Mouse (Mus musculus): ENCODE results near the gene Arhgap42. TPM values are rescaled to one million over a fixed set of nuclear protein-coding genes. Genes with fewer than 3 reads are reported as not detected.

The Arhgap42 gene
- polyA plus RNA-seq, 1 experiment from 2014 or later = 13.7 TPM

DNA sequence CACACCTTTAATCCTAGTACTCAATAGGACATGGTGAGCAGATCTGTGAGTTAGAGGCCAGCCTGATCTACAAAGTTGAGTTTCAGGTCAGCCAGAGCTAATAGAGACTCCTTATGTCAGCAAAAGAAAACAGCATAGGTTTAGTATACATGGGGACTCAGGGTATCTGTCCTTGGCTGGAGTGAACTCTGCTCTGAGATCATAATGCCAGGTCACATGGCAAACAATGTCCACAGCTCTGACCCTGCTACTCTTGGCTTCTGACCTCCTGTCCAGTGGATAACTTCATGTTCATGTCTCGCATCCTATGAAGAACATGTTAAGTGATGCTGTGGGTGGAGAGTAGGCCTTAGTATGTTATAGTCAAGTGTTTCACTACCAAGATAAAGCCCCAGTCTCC, 48.1 kb downstream of the Arhgap42 start:
- no peaks in the 10 kb centered on the region for H3K9me3 ChIP-seq (ENCODE audit: low read length)
- H3K4me1 ChIP-seq (ENCODE audit: insufficient read depth) = no peaks in the 10 kb centered on the region
- no peak overlapping the region for H3K4me2 ChIP-seq (ENCODE audit: low read depth, low read length)
- no peaks in the 10 kb centered on the region for H3K27me3 ChIP-seq (ENCODE audit: insufficient read depth, low read length)
- TF ChIP-seq EP300 (IDR thresholded peaks at IDR 0.05; ENCODE audit: low read depth) = no peak
- no peak overlapping the region for H3K9ac ChIP-seq (replicated peaks)
- ATAC-seq (peak; percentile 84), DNase-seq (no peak)
- H3K27ac ChIP-seq (ENCODE audit: low read depth) = no peak overlapping the region
- no peak overlapping the region for H3K4me3 ChIP-seq (ENCODE audit: low read depth, low read length)
- WGBS (ENCODE audit: insufficient replicate concordance) = 48% methylated on average over 1 of the region's 1 CpGs
- no peaks in the 10 kb centered on the region for H3K36me3 ChIP-seq (replicated peaks; ENCODE audit: insufficient read depth, low read length)

DNA sequence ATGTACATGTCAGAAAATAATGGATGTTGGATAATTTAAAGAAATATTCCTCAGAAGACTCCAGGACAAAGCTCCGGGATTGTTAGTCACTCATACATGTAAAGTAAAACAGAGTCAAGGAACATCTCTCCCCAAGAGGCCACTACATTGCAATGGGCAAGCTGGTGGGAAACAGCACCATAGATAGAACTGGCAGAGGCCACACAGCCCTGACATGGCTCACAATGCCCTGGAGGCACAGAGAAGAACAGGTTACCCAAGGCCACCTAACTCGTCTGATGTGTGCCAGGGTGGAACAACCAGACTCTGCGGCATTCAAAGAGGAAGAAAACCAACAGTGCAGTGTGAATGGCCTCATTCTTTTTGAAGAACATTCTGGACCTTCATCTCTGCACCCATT, 50.7 kb downstream of the Arhgap42 start:
- WGBS (ENCODE audit: insufficient replicate concordance) = 81% methylated on average over 3 of the region's 3 CpGs

DNA sequence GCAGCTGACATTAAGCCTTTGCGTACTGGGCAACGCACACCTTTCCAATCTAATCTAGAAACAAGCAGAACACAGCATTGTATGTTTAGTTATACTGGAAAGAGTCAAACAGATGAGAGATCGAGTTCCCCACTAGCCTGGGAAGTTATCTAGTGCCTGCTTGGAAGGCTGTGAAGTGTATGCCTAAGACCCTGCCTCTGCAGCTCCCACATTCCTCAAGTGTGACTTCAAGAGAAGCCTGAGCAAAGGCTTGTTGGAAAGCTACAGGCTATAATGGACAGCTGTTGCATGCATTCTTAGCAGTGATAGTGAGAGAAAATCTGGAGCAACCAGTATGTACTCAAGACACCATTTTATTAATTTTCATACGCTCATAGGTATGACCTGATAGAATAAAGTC, 61.2 kb downstream of the Arhgap42 start:
- no peak overlapping the region for H3K27ac ChIP-seq (ENCODE audit: low read depth)
- no peaks in the 10 kb centered on the region for H3K4me1 ChIP-seq (ENCODE audit: insufficient read depth)
- H3K27me3 ChIP-seq (ENCODE audit: insufficient read depth, low read length) = no peaks in the 10 kb centered on the region
- H3K4me3 ChIP-seq (ENCODE audit: low read depth, low read length) = no peak overlapping the region
- no peak overlapping the region for H3K4me2 ChIP-seq (ENCODE audit: low read depth, low read length)
- H3K36me3 ChIP-seq (replicated peaks; ENCODE audit: insufficient read depth, low read length) = no peaks in the 10 kb centered on the region
- TF ChIP-seq EP300 (IDR thresholded peaks at IDR 0.05; ENCODE audit: low read depth) (no peak), CTCF (IDR thresholded peaks at IDR 0.05; ENCODE audit: low read depth) (no peak)
- H3K9ac ChIP-seq (replicated peaks) = no peak overlapping the region
- WGBS (ENCODE audit: insufficient replicate concordance) = 73% methylated on average over 4 of the region's 4 CpGs
- ATAC-seq (no peak), DNase-seq (no peak)
- no peaks in the 10 kb centered on the region for H3K9me3 ChIP-seq (ENCODE audit: low read length)

More for the DNA sequence above, 50.7 kb downstream of the Arhgap42 start:
- TF ChIP-seq CTCF (IDR thresholded peaks at IDR 0.05; ENCODE audit: low read depth) (no peak), EP300 (IDR thresholded peaks at IDR 0.05; ENCODE audit: low read depth) (no peak)
- no peak for DNase-seq
- Histone ChIP-seq H3K9ac (replicated peaks) (no peak overlapping the region), H3K4me1 (ENCODE audit: insufficient read depth) (no peaks in the 10 kb centered on the region), H3K4me3 (ENCODE audit: low read depth, low read length) (no peak overlapping the region), H3K27me3 (ENCODE audit: insufficient read depth, low read length) (no peaks in the 10 kb centered on the region), H3K27ac (ENCODE audit: low read depth) (no peak overlapping the region), H3K36me3 (replicated peaks; ENCODE audit: insufficient read depth, low read length) (no peaks in the 10 kb centered on the region), H3K9me3 (ENCODE audit: low read length) (no peaks in the 10 kb centered on the region), H3K4me2 (ENCODE audit: low read depth, low read length) (no peak overlapping the region)
- ATAC-seq = no peak

DNA sequence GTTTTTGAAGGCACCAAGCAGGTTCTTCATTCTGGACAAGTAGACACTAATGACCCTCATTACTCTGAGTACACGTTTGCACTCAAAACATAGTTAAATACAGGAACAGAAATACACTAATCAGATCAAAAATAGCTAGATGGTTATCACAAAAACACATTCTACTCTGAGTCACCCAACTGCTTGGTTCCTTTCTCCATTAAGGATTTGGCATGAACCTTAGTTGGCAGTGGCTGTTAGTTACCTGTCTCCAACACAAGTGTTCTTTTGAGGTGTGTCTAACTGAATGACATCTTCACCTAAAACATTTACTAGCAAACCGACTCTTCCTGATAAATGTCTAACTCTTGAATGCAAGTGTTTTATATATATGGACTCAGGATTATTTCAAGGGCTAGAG, 64.0 kb downstream of the Arhgap42 start:
- TF ChIP-seq CTCF (IDR thresholded peaks at IDR 0.05; ENCODE audit: low read depth) (no peak), EP300 (IDR thresholded peaks at IDR 0.05; ENCODE audit: low read depth) (no peak)
- Histone ChIP-seq H3K4me2 (ENCODE audit: low read depth, low read length) (no peak overlapping the region), H3K9ac (replicated peaks) (no peak overlapping the region), H3K27ac (ENCODE audit: low read depth) (no peak overlapping the region), H3K36me3 (replicated peaks; ENCODE audit: insufficient read depth, low read length) (no peaks in the 10 kb centered on the region), H3K27me3 (ENCODE audit: insufficient read depth, low read length) (no peaks in the 10 kb centered on the region), H3K9me3 (ENCODE audit: low read length) (no peaks in the 10 kb centered on the region), H3K4me1 (ENCODE audit: insufficient read depth) (no peaks in the 10 kb centered on the region), H3K4me3 (ENCODE audit: low read depth, low read length) (no peak overlapping the region)
- no peak for DNase-seq
- WGBS (ENCODE audit: insufficient replicate concordance) = 63% methylated on average over 2 of the region's 2 CpGs
- no peak for ATAC-seq

DNA sequence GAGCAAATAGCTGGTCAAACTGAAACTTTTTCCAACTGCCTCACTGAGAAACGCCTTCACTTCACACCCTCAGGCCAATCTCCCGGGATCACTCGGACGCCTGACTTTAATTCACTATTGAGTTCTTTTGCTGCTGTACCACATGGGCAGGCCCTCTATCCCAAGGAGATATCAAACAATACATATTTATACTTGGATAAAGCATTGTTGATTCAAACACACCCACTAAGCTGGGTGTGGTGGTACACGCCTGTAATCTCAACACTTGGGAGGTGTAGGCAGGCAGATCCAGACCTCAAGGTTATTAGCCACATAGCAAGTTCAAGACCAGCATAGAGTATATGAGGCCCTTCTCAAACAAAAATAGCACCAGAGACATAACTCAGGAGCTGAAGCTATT, 64.7 kb downstream of the Arhgap42 start:
- 79% methylated on average over 5 of the region's 5 CpGs for WGBS (ENCODE audit: insufficient replicate concordance)
- Histone ChIP-seq H3K9me3 (ENCODE audit: low read length) (no peaks in the 10 kb centered on the region), H3K9ac (replicated peaks) (no peak overlapping the region), H3K4me1 (ENCODE audit: insufficient read depth) (no peaks in the 10 kb centered on the region), H3K27ac (ENCODE audit: low read depth) (no peak overlapping the region), H3K36me3 (replicated peaks; ENCODE audit: insufficient read depth, low read length) (no peaks in the 10 kb centered on the region), H3K4me2 (ENCODE audit: low read depth, low read length) (no peak overlapping the region), H3K4me3 (ENCODE audit: low read depth, low read length) (no peak overlapping the region), H3K27me3 (ENCODE audit: insufficient read depth, low read length) (no peaks in the 10 kb centered on the region)
- no peak for ATAC-seq
- TF ChIP-seq CTCF (IDR thresholded peaks at IDR 0.05; ENCODE audit: low read depth) (no peak), EP300 (IDR thresholded peaks at IDR 0.05; ENCODE audit: low read depth) (no peak)
- no peak for DNase-seq

DNA sequence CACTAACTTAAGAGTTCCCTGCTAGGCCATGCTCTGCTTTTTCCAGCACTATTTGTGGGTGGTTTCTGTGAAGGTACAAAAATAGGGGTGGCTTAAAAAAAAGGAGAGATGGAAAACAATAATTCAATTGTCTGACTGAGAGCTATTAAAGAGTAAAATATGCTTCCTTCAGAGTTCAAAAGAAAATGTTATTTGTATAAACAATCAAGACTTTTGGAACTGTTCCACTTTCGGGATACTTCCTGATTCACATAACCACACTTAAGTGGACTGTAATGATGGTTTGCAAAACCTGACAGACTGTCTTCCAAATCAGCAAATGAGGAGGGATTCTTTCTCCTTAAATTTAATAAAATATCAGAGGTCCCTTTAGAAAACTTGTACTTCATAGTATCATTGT, 65.8 kb downstream of the Arhgap42 start:
- no peak for TF ChIP-seq CTCF (IDR thresholded peaks at IDR 0.05; ENCODE audit: low read depth)
- TF ChIP-seq EP300 (IDR thresholded peaks at IDR 0.05; ENCODE audit: low read depth) = no peak
- DNase-seq (no peak), ATAC-seq (no peak)
- Histone ChIP-seq H3K4me2 (ENCODE audit: low read depth, low read length) (no peak overlapping the region), H3K4me3 (ENCODE audit: low read depth, low read length) (no peak overlapping the region), H3K4me1 (ENCODE audit: insufficient read depth) (no peaks in the 10 kb centered on the region), H3K9ac (replicated peaks) (no peak overlapping the region), H3K27ac (ENCODE audit: low read depth) (no peak overlapping the region), H3K9me3 (ENCODE audit: low read length) (no peaks in the 10 kb centered on the region), H3K36me3 (replicated peaks; ENCODE audit: insufficient read depth, low read length) (no peaks in the 10 kb centered on the region), H3K27me3 (ENCODE audit: insufficient read depth, low read length) (no peaks in the 10 kb centered on the region)
- 66% methylated on average over 1 of the region's 1 CpGs for WGBS (ENCODE audit: insufficient replicate concordance)

All from liver, postnatal 0 days (tissue).